Mouse (Mus musculus): ENCODE measurements around the gene Pkmyt1. TPM values are rescaled to one million over a fixed set of nuclear protein-coding genes. Genes with fewer than 3 reads are reported as not detected.

Pkmyt1 gene
- polyA plus RNA-seq (2015; fragmentation: Illumina TruSeq; extraction: RNeasy Lipid Tissue Mini Kit (QIAGEN cat#74804); ENCODE audit: low read depth, low replicate concordance), result 5.1 TPM

GRCm38 (mm10) chr17:23725999-23726757 is at the start of gene Pkmyt1:
Gene Pkmyt1 (plus strand): TSS chr17:23726336.

DNA sequence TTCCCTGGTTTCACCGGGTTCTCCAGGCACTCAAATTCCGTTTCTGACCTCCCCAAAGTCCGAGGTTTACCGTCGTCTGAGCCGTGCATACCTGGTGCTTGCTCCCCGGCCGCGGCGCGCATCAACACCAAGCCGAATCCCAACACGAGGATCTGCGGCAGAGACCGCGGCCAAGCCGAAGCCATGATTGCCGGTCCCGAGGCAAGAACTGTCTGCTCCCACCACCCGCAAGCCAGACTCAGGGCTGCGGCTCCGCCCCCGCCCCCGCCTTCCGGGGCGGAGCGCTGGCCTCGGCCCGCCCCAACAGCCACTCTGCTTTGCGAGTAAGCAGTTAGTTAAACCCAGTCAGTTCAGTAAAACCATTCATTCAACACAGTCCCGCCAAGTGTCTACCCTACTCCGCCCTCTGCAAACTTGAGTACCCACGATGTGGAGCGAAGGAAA is 48.9 kb upstream of the Pkmyt1 start, which contains the start of gene Tnfrsf12a:
Tnfrsf12a (minus strand) TSS at position 233 of the 444 bp plus-strand sequence.

DNA sequence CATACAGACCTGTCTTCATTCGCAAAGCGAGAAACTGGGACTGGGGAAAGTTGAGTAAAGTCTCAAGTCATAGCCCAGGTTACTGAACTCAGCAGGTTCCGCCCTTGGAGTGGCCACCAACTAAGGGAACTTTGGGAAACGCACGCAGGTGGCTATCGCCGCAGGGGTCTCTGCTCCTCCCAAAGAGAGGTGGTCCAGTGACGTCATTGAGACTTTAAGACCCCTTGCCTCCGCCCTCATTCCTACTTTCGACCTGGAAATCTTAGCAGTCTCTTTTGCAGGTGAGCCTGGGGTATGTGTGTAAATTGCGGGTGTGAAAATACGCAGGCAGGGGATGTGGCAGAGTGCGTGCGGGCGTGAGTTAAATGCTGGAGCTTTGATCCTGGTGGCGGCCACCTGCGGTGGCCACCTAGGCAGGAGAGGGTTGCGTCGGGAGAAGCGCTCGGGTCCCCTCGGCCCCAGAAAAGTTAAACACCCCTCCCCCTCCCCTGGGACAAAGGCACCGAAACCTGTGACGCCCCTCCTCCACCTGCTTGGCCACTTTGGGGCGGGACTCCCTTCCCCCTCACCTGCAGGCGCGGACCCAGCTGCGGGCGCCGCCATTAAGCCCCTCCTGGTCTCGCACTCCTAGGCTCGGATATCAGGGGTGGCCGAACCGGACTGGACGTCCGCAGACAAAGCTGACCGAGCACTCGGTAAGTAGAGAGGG is 46.9 kb upstream of the Pkmyt1 start, which contains the start of gene Cldn6:
Cldn6 (plus strand) TSS at position 123 of the 709 bp plus-strand sequence.

DNA sequence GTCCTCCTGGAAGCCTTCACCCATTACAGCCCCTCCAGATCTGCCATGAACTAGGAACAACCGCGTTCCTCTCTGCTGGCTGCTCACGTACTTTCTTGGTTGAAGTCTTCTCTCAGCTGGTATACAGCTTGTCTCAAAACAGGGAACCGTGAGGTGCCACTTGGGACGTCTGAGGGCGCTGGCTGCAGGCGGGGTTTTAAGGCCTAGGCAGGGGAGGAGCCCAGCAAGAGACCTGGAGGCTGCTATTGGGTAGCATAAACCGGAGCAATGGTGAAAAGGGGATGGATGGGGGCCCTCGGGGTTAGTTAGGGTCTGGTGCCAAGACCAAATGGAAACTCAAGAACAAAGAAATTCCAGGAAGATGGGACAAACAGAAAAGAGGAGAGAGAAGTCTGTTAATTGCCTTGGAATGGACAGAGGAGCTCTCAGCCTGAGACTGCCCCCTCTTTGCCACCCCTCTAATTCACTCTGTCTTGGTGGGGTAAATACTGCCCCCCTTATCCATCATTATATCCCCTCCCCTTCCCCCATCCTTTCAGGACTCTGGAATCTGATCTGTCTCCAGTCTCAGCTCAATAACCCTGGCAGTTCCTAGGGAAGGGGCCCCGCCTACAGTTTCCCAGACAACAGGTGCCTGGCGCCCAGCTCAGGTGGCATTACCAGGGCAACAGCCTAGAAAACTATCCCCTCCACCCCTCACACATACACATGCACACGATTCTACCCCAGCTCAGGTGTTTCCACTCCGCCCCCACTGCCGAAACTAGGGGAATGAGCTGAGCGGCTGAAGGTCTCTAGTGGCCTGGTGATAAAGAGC is 42.1 kb upstream of the Pkmyt1 start, which contains the start of gene Cldn9:
Cldn9 (minus strand) TSS at position 171 of the 817 bp plus-strand sequence.

DNA sequence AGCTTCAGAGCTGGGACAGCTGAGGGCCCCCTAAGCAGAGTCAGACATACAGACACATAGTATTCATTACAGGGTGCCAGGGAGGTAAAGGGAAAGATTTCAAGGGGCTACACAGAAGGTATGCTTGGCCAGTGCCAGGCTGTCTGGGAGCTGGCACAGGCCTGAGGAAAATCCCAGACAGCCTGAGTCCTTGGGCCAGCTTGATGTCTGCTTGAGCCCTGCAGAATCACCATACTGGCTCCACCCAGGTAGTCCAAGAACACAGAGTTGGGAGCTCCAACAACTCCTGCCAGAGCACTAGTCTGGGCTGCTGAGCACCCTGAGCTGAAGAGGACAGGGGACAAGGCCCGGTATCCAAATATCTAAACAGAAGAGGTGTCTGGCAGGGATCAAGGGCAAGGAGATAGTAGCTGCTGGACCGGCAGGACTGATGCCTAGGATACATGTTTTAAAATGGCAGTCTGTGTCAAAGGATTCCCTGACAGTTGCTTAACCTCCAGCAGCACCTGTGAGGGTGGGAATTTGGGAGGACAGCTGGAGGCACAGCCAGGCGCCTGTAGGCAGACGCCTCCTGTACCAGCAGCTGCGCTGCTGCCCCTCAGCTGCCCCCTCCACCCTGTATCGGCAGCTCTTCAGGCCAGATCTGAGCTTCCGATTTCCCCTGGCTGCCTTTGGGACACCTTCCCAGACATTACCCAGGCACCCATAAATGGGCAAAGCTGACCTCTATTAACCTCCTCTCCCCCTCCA is 3.6 kb upstream of the Pkmyt1 start, which contains the start of gene 1520401A03Rik:
1520401A03Rik (minus strand) TSS at position 408 of the 750 bp plus-strand sequence.

DNA sequence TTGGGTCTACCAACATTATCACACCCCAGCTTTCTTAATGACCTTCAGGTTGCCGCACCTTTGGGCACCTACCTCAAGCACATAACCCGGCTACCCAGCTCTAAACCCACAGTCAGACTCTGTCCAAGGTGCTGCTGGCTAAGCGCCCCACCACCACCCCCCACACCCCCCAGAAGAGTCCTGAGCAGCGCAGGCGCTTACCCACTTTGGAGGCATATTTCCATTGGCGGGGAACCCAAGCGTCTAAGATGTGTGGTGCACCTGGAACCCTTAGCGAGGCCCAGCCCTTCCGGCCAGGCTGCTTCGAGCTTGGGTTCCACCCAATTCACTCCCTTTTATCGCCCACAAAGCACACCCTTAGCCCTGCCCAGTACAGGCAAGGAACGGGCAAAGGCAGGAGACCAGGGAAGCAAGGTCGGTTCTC is 14.5 kb downstream of the Pkmyt1 start, which contains the start of gene Paqr4:
Paqr4 (minus strand) TSS at position 270 of the 424 bp plus-strand sequence.

DNA sequence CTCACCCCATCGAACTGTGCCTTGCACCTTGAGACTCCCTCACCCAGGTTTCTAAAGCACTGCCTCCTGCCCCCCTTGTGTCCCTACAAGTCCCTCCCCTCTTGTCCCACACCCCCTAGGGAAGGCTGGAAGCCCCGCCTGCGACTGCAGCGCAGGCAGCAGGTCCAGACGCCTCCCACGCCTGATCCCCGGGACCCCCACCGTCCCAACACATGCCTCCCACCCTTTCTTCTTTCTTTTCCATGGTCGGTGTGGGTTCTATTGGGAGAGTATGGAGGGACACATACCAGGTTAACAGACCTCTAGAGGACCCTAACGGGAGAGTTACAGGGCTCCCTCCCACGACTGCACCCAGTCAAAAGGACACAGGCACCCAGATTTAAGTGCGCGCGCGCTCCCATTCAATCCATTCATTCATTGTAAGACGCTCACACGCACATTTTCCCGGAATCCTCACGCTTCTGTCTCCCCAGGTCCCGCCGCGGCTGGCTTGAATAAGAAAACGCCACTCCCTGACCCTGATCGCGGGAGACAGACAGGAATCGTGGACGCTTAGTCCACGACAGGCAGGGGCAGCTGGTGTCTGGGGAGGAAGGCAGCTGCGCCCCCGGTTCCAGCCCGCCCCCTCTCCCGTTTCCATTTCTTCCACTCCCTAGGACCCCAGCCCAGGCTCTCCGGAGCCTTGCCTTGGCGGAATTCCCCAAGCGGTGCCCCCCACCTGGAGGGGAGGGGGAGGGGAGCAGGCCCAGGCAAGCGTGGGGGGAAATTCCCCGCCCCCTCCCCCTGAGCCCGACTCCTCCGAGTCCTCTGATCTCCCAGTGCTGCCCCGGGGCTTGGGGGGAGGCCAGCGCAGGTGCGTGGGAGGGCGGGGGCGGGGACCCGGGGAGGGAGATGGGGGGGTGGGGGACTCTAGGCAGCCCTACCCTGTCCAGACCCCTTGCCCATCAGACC is 19.4 kb downstream of the Pkmyt1 start, which contains the start of gene Kremen2:
Kremen2 (minus strand) TSS at position 533 of the 951 bp plus-strand sequence.

DNA sequence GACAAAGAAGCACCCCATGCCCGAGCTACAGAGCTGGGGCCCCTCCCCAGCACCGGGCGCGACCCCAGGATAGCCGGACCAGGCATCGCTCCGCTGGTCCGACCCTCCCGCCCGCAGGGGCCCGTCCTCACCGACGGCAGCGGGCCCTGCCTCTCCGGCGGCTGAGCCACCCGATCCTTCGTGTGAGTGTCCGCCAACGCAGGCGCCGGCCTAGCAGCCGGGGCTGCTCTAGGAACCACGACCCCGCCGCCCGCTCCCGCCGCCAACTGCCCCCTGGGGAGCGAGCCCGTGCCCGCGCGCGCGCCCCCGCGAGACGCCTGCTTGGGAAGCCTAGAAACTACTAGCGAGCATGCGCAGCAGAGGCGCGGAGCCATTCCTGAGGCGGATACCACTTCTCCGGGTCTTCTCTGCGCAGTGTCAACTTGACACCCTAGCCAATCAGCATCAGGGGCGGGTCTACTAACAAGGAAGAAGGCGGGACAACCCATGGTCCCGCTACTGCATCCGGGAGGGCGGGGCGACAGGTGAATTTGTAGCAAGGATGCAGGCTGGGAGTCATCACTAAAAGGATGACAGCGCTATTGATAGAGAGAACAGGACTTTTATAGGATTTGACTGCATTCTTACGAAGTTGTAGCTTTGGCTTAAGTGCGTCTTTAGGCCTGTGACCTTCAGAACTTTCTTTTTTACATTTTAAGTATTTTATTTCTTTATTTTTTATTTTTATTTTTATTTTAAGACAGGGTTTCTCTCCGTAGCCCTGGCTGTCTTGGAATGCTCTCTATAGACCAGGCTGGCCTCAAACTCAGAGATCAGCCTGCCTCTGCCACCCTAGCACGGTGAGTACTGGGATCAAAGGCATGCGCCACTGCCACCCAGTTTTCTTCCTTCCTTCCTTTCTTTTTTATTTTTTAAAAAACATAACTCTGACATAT is 45.4 kb downstream of the Pkmyt1 start, which contains the start of gene Flywch1:
Flywch1 (minus strand) TSS at position 319 of the 935 bp plus-strand sequence.

GRCm38 (mm10) chr17:23785561-23786471 is 59.7 kb downstream of the Pkmyt1 start, which contains the start of gene Flywch2:
Gene Flywch2 (minus strand): TSS chr17:23786081.

Other genes starting within 250 kb of the Pkmyt1 start
- not detected for gene Vmn2r117, start 246.6 kb upstream of the Pkmyt1 start, polyA plus RNA-seq (2015; fragmentation: Illumina TruSeq; extraction: RNeasy Lipid Tissue Mini Kit (QIAGEN cat#74804); ENCODE audit: low read depth, low replicate concordance)
- 5.8 TPM for gene Zfp213, start 162.1 kb upstream of the Pkmyt1 start, polyA plus RNA-seq (2015; fragmentation: Illumina TruSeq; extraction: RNeasy Lipid Tissue Mini Kit (QIAGEN cat#74804); ENCODE audit: low read depth, low replicate concordance)
- gene Zfp13, start 126.8 kb upstream of the Pkmyt1 start, polyA plus RNA-seq (2015; fragmentation: Illumina TruSeq; extraction: RNeasy Lipid Tissue Mini Kit (QIAGEN cat#74804); ENCODE audit: low read depth, low replicate concordance), result 18.1 TPM
- not detected for gene Zscan10, start 125.5 kb upstream of the Pkmyt1 start, polyA plus RNA-seq (2015; fragmentation: Illumina TruSeq; extraction: RNeasy Lipid Tissue Mini Kit (QIAGEN cat#74804); ENCODE audit: low read depth, low replicate concordance)
- gene Mmp25, start 81.1 kb upstream of the Pkmyt1 start, polyA plus RNA-seq (2015; fragmentation: Illumina TruSeq; extraction: RNeasy Lipid Tissue Mini Kit (QIAGEN cat#74804); ENCODE audit: low read depth, low replicate concordance), result 0.24 TPM
- not detected for gene Bicdl2, start 65.8 kb upstream of the Pkmyt1 start, polyA plus RNA-seq (2015; fragmentation: Illumina TruSeq; extraction: RNeasy Lipid Tissue Mini Kit (QIAGEN cat#74804); ENCODE audit: low read depth, low replicate concordance)
- 211 TPM for gene Hcfc1r1, start 52.7 kb upstream of the Pkmyt1 start, polyA plus RNA-seq (2015; fragmentation: Illumina TruSeq; extraction: RNeasy Lipid Tissue Mini Kit (QIAGEN cat#74804); ENCODE audit: low read depth, low replicate concordance)
- 9.6 TPM for gene Thoc6, start 52.5 kb upstream of the Pkmyt1 start, polyA plus RNA-seq (2015; fragmentation: Illumina TruSeq; extraction: RNeasy Lipid Tissue Mini Kit (QIAGEN cat#74804); ENCODE audit: low read depth, low replicate concordance)
- gene Tnfrsf12a, start 48.9 kb upstream of the Pkmyt1 start, polyA plus RNA-seq (2015; fragmentation: Illumina TruSeq; extraction: RNeasy Lipid Tissue Mini Kit (QIAGEN cat#74804); ENCODE audit: low read depth, low replicate concordance), result 14.9 TPM
- gene Cldn6, start 47.1 kb upstream of the Pkmyt1 start, polyA plus RNA-seq (2015; fragmentation: Illumina TruSeq; extraction: RNeasy Lipid Tissue Mini Kit (QIAGEN cat#74804); ENCODE audit: low read depth, low replicate concordance), result not detected
- gene Cldn9, start 42.3 kb upstream of the Pkmyt1 start, polyA plus RNA-seq (2015; fragmentation: Illumina TruSeq; extraction: RNeasy Lipid Tissue Mini Kit (QIAGEN cat#74804); ENCODE audit: low read depth, low replicate concordance), result 0.31 TPM
- gene 1520401A03Rik, start 3.6 kb upstream of the Pkmyt1 start, polyA plus RNA-seq (2015; fragmentation: Illumina TruSeq; extraction: RNeasy Lipid Tissue Mini Kit (QIAGEN cat#74804); ENCODE audit: low read depth, low replicate concordance), result 0.39 TPM
- 53.5 TPM for gene Paqr4, start 14.5 kb downstream of the Pkmyt1 start, polyA plus RNA-seq (2015; fragmentation: Illumina TruSeq; extraction: RNeasy Lipid Tissue Mini Kit (QIAGEN cat#74804); ENCODE audit: low read depth, low replicate concordance)
- gene Kremen2, start 19.5 kb downstream of the Pkmyt1 start, polyA plus RNA-seq (2015; fragmentation: Illumina TruSeq; extraction: RNeasy Lipid Tissue Mini Kit (QIAGEN cat#74804); ENCODE audit: low read depth, low replicate concordance), result 0.97 TPM
- 321 TPM for gene Flywch1, start 45.3 kb downstream of the Pkmyt1 start, polyA plus RNA-seq (2015; fragmentation: Illumina TruSeq; extraction: RNeasy Lipid Tissue Mini Kit (QIAGEN cat#74804); ENCODE audit: low read depth, low replicate concordance)
- gene Flywch2, start 59.7 kb downstream of the Pkmyt1 start, polyA plus RNA-seq (2015; fragmentation: Illumina TruSeq; extraction: RNeasy Lipid Tissue Mini Kit (QIAGEN cat#74804); ENCODE audit: low read depth, low replicate concordance), result 29.3 TPM
- 295 TPM for gene Srrm2, start 64.2 kb downstream of the Pkmyt1 start, polyA plus RNA-seq (2015; fragmentation: Illumina TruSeq; extraction: RNeasy Lipid Tissue Mini Kit (QIAGEN cat#74804); ENCODE audit: low read depth, low replicate concordance)
- gene Elob, start 102.8 kb downstream of the Pkmyt1 start, polyA plus RNA-seq (2015; fragmentation: Illumina TruSeq; extraction: RNeasy Lipid Tissue Mini Kit (QIAGEN cat#74804); ENCODE audit: low read depth, low replicate concordance), result 700 TPM
- not detected for gene Prss33, start 109.7 kb downstream of the Pkmyt1 start, polyA plus RNA-seq (2015; fragmentation: Illumina TruSeq; extraction: RNeasy Lipid Tissue Mini Kit (QIAGEN cat#74804); ENCODE audit: low read depth, low replicate concordance)
- not detected for gene Prss32, start 117.5 kb downstream of the Pkmyt1 start, polyA plus RNA-seq (2015; fragmentation: Illumina TruSeq; extraction: RNeasy Lipid Tissue Mini Kit (QIAGEN cat#74804); ENCODE audit: low read depth, low replicate concordance)
- gene Prss41, start 117.8 kb downstream of the Pkmyt1 start, polyA plus RNA-seq (2015; fragmentation: Illumina TruSeq; extraction: RNeasy Lipid Tissue Mini Kit (QIAGEN cat#74804); ENCODE audit: low read depth, low replicate concordance), result 0.42 TPM
- not detected for gene Prss21, start 141.7 kb downstream of the Pkmyt1 start, polyA plus RNA-seq (2015; fragmentation: Illumina TruSeq; extraction: RNeasy Lipid Tissue Mini Kit (QIAGEN cat#74804); ENCODE audit: low read depth, low replicate concordance)
- gene Dcpp1, start 154.5 kb downstream of the Pkmyt1 start, polyA plus RNA-seq (2015; fragmentation: Illumina TruSeq; extraction: RNeasy Lipid Tissue Mini Kit (QIAGEN cat#74804); ENCODE audit: low read depth, low replicate concordance), result not detected
- not detected for gene Dcpp2, start 154.5 kb downstream of the Pkmyt1 start, polyA plus RNA-seq (2015; fragmentation: Illumina TruSeq; extraction: RNeasy Lipid Tissue Mini Kit (QIAGEN cat#74804); ENCODE audit: low read depth, low replicate concordance)
- not detected for gene Dcpp3, start 191.1 kb downstream of the Pkmyt1 start, polyA plus RNA-seq (2015; fragmentation: Illumina TruSeq; extraction: RNeasy Lipid Tissue Mini Kit (QIAGEN cat#74804); ENCODE audit: low read depth, low replicate concordance)
- not detected for gene Sbp, start 215.3 kb downstream of the Pkmyt1 start, polyA plus RNA-seq (2015; fragmentation: Illumina TruSeq; extraction: RNeasy Lipid Tissue Mini Kit (QIAGEN cat#74804); ENCODE audit: low read depth, low replicate concordance)
- not detected for gene Sbpl, start 228.9 kb downstream of the Pkmyt1 start, polyA plus RNA-seq (2015; fragmentation: Illumina TruSeq; extraction: RNeasy Lipid Tissue Mini Kit (QIAGEN cat#74804); ENCODE audit: low read depth, low replicate concordance)

Measured in brain, adult 10 weeks (tissue).